Mouse (Mus musculus) left cerebral cortex, adult 18-20 months (tissue): ENCODE results near the gene Cyp1a1. TPM values are rescaled to one million over a fixed set of nuclear protein-coding genes. Genes with fewer than 3 reads are reported as not detected.
A peak's percentile ranks its signal among the peaks of the same experiment; 100 is the strongest.

ENCODE experiments used
- DNase-seq, 2 experiments: peaks; one replicate each; pipeline ENCODE4 v3.0.0; 2021 to 2022; ENCODE audit warnings: low spot score in 2 of 2, mixed read lengths in 1 of 2
- total RNA-seq, 2 experiments: library from RNA; stranded (reverse); gene quantifications; 2 replicates each; pipeline ENCODE4 v1.2.3; 2021

The Cyp1a1 gene
- total RNA-seq, 2 experiments from 2014 or later = 0.16 TPM; not detected in 1

DNA sequence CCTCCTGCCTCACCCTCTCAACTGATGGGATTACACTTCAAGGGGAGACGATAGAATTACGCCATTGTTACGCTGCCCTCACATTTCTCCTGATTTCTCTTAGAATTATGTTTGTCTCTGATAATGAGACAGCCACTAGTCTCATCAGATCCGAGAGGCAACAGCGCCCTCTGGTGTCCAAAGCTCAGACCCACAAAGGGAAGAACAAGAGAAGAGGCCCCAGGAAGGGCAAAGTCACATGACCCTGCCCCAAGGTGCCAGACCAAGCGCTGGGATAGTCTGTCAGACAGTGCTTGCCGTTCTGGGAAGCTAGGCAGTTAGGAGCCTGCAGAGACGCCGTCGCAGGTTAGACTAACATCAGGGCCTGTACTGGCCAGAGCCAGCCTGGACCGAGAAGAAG is 32.0 kb upstream of the Cyp1a1 start:
- peak; percentile 91 to 98 for DNase-seq

DNA sequence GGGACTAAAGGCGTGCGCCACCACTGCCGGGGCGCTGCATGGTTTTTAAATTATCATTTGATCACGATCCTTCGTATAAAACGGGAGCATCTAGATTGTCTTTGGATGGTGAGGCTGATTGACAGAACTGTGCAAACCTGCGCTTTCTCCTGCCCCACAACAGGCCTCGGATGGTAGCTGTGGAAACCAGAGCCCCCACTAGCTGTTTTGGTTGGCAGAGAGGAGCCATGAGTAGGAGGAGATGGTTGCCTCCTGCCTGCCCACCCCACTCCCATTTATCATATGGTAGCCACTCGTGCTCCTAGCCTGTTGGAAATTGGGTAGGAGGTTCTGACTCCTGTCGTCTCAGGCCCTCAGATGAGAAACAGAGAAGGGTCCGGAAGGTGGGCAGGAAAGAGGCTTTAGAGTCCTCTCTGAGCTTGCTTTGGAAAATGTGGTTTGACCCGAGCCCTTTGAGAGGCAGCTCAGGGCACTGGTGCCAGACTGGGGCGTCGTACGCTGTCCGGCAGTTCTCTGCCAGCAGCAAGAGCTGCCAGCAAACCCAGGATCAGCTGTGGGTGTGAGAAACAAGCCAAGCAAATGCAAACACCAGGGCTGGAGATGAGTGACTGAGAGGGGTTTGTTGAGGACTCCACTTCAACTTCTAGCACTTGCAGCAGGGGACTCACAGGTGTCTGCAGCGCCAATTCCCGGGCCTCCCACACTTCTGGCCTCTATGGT is 30.9 kb upstream of the Cyp1a1 start:
- no peak for DNase-seq

DNA sequence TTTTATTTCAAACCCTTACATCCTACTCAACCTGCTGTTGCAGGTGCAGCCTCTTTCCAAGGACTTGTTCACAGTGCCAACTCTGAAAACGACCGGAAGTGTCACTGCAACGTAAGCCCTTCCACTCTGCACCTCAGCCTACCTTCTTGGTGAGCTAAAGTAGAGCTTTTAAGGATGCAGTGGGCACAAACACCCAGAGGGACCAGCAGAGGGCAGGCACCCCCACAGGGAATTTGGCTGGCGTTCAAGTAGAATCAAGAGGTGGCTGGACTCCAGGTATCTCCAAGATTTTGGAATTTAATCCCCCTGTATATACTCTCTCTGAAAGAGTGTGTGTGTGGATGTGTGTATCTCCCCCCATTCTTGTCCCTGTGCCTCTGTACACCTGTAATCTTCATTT is 29.9 kb upstream of the Cyp1a1 start:
- DNase-seq = no peak

DNA sequence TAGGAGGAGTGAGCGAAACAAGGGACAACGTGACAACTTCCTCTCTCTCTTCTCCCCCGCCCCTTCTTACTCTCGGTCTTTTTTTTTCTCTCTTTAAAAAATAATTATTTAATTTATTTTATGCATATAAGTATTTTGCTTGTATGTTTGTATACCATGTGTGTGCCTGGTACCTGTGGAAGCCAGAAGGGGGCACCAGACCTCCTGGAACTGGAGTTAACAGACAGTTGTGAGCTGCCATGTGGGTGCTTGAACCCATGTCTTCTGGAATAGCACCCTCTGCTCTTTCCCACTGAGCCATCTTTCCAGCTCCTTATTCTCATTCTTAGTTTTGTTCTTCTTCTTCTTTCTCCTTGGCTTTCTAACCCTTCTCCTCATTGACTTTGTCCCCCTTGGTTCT is 28.8 kb upstream of the Cyp1a1 start:
- no peak for DNase-seq

DNA sequence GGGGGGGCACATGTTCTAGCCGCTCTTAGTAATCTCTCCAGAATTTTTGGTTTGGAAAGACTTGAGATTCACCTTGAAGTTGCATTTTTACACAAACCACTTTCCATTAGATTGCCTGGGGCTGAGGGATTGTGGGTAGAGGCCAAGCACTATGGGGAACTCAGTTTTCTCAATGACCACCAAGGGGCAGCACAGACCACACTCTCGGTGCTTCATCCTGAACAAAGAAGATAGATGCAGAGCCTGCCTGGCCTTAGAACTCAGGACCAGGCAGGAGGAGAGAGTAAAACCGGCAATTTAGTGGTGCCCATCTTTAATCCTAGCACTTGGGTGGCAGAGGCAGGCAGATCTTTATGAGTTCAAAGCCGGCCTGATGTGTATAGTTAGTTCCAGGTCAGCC is 28.0 kb upstream of the Cyp1a1 start:
- DNase-seq = peak; percentile 77 to 83

DNA sequence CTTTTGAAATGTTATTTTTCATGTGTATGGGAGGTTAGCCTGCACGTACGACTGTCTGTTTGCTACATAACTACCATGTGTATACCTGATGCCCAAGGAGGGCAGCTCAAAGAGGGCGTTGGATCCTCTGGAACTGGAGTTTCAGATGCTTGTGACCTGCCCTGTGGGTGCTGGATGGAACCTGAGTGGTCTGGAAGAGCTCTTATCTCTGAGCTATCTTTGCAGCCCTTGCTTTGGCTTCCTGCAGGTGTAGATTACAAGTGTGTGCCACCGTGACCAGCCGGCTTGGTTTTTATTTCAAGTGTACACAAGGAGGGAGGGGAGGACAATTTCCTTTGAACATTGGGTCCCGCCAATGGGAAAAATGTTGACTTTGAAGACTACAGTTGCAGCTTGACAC is 27.2 kb upstream of the Cyp1a1 start:
- no peak for DNase-seq

DNA sequence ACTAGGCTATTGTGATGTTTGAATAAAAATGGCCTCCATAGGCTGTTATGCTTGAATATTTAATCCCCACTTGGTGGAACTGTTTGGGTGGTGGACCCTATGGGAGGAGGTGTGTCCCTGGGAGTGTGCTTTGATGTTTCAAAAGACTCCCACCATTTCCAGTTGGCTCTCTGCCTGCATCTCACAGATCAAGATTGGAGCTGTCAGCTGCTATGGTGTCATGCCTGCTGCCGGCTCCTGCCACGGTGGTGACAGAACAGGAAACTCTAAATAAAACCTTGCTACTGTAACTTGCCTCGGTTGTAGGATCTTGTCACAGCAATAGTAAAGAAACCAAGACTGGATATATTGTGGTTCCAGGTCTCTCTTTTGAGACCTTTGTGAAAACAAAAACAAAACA is 26.2 kb upstream of the Cyp1a1 start:
- no peak for DNase-seq

DNA sequence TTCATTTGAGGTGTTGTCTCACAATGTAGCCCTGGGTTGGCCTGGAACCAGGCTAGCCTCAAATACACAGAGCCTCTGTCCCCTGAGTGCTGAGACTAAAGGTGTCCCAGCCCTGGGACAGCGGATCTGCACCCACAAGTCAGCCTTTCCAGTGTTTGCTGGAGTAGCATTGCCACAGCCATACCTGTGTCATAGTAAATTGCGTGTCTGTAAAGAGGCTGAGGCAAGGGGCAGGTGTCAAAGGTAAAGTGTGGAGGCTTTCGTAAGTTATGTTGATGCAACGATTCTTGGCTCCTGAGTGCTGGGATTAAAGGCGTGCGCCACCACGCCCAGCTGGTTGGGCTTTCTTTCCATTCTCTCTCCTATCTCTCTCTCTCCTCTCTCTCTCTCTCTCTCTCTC is 23.1 kb upstream of the Cyp1a1 start:
- no peak for DNase-seq

DNA sequence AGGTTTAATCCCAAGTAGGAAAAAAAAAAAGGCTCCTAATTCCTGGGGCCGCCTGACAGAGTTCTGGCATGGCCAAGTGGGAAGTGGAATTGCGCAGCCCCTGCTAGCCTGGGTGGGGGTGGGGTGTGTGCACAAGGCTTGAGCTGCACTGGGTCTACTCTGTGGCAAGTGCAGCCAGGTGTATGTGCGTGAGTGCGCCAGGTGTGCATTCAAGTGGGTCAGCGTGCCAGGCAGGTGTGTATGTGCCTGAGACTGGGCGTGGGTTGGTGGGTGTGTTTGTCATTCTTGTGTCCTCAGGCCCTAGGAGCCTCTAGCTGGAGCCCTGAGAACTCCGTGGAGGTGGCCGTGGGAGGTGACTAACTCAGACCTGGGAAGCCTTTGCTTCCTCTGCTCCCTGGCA is 21.2 kb upstream of the Cyp1a1 start:
- no peak for DNase-seq

DNA sequence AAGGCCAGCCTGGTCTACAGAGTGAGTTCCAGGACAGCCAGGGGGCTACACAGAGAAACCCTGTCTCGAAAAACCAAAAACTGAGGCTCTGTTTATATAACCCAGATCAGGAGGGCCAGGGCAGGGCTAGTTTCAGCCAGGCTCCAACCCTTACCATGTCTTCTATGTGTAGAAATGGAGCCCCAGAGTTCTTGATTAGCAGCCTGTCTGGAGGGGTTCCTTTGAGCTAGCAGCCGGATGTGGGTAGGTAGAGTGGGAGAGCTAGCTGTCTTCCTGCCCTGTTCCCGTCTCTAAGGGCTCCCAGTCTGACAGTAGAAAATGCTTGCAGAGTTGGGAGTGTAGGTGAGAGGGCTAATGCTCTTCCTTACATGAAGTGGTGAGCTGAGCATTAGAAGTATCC is 20.6 kb upstream of the Cyp1a1 start:
- DNase-seq = no peak

DNA sequence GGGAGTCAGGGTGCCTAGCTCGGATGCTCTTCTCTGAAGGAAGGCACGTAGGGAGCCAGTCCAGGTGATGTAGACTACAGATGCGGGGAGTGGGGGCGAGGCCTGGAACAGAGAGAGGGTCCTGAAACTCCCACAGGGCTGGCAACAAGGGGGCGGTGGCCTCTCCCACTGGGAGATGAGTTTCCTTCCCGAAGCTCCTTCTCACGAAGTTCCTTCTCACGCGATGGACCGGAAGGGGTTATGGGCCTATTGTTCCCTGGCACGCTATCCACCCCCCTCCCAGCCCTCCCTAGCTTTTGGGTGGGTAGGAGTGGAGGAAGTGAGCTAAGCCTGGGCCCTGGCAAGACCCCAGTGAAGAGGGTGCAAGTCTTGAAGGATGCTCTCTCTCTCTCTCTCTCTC is 19.9 kb upstream of the Cyp1a1 start:
- DNase-seq = no peak

DNA sequence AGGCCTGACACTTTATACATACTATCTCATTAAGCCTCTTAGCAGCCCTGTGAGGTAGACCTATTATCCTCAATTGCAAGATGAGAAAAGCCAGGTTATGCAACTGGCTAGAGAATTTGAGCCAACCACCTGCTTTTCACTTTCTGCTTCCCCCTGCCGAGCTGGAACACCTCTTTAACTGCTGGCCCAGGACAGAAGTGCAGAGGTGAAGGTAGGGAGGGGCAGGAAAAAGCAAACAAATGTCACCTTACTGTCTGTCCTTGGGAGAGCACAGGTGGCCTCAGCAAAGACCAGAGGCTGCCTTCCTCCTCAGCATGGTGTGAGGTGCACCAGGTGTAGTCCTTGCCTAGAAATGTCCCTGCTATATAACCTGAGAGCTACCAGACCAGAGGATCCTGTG is 19.5 kb upstream of the Cyp1a1 start:
- DNase-seq = no peak

DNA sequence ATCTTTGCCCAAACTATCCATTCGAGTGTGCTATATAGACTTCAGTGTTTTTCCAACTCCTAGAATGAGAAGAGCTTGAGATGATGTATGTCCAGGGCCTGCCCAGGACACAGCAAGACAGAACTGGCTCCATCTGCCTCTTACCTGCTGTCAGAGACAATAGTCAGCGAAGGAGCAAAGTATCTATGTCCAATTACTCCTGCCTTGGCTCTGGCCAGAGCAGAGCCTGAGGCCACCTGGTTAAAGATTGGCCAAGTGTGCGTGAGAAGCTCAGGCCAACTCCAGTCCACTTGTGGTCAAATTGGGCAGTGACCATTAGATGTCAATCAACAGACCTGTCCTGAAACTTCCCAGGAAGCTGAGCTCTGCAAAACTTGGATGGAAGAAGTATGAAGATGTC is 18.2 kb upstream of the Cyp1a1 start:
- DNase-seq = no peak

DNA sequence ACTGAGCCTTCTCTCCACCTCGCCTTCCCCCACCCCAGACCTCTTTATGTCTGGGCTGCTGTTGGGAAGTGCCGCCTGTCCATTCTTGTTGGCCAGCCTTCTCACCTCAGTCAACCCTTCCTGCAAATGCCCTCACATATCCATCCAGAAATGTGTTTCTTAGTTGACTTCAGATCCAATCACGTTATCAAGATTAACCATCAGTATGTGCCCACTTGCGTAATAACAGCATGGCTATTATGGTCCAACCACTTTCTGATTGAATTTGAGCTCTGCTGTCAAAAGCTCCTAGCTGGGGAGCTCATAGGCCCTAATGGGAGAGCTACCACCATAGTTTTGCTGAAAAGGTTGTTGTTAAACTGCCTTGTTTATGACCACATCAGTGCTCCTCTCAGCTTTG is 16.7 kb upstream of the Cyp1a1 start:
- no peak for DNase-seq

DNA sequence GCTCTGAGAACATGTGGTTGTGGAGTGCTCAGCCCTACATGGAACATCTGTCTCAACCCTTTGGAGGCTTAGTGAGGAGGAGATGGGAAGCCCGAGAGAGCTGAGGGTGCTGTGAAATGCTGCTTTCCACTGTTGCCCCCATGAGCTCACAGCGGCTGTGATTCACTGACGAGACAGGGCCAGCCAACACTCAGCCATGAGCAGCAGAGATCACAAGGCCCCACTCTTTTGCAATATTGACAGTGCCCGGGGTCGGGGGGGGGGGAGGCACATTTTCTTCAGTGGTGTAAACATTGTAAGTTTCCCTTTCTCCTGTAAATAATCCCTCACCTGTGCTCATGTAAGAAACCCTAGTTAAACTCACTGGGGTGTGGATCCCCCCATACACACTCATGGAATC is 16.2 kb upstream of the Cyp1a1 start:
- DNase-seq = no peak

DNA sequence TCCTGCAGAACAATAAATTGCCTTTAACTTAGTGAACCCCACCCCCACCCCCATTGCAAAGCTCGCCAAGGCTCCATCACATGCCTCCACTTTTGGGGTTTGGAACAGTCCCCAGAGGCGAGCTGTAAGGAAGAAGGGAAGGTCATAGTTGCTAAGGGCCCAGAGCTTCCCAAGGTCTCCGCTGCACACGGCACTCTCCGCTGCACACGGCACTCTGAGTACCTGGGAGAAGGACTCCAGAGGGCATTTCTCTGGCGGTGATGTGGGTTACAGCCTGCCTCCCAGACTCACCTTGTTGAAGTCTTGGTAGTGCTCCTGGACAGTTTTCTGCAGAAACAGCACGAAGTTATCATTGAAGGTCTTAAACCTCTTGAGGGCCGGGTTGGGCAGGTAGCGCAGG is 6.3 kb upstream of the Cyp1a1 start:
- DNase-seq = no peak

DNA sequence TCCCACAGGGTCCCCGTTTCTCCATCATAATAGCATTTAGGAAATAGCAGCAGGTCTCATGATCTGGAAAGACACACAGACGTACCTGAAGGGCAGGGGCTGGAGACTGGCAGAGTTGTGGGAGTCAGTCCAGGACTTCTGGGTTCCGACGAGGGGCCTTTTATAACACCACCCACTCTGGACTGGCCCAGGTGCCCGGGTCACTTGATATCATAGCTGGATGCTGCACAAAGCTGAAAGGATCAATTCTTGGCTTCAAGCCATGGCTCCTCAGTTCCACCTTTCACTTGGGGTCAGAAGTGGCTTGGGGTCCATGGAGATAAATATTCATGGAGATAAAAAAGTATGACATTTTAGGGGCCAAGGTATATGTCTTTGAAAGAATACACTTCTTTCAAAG is 4.2 kb upstream of the Cyp1a1 start, which contains the start of gene Cyp1a2:
Gene Cyp1a2, minus strand, starts transcription at position 184 of the 400 bp plus-strand sequence.
- no peak for DNase-seq

DNA sequence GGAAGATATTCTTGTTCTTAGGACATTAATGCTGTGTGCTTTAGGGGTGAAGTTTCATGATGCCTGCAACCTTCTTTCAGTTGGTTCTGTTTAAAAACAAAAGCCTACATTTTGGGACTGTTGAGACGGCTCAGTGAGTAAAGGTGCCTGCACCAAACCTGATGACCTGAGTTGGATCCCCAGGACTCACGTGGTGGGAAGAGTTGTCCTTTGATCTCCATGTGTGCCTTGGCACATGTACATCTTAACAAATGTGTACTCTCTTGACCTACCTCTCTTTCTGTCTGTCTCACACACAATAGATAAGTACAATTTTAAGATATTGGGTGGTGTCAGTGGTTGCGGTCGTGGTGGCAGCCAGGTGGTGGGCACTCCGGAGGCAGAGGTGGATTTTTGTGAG is 1.7 kb upstream of the Cyp1a1 start:
- no peak for DNase-seq

DNA sequence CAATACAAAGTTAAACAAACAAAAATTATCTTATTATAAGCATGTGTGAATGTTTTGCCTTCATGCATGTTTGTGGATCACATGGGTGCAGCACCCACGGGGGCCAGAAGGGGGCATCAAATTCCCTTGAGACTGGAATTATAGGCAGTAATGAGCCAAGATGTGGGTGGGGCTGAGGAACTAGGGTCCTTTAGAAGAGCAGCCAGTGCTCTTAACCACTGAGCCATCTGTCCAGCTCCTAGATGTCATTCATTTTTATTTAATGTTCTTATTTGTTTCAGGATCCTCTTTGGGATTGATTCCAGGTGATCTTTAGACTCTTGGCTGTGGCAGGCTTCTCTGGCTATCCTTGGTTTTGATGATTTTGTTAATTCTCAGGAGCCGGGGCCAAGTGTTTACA is 430 bp downstream of the Cyp1a1 start:
- DNase-seq = no peak

DNA sequence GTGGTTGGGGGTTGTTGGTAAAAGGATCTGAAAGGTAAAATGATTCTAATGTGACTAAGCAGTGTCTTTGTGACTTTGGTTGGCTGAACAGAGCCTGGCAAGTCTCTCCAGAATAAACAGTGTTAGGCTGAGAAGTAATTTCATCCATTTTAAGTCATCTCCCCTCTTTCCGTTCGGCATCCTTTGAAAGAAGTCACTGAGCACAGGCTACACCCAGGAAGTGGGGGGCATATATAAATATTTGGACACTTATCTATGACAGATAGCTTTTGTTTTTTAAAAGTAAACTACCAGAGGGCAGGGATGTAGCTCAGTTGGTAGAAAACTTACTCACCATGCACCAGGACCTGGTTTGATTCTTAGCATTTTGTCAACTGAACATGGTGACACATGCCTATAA is 878 bp downstream of the Cyp1a1 start:
- no peak for DNase-seq

DNA sequence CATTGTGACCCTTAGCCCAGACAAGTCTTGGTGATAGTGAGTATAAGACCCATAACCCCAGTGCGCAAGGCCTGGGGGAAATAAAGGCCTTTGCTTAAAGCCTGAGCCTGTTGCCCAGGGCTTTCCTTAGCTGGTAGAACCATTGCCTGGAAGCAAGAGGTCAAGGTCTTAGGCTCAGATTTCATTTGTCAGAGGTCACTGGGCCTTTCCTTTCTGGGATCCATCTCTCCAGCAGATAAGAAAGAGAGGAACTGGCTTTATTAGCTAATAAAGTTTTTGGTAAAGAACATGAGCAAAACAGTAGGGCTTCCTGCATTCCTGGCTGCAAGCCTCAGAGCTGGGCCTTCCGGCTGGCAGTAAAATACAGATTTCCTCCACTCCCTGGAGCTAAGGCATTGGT is 6.4 kb downstream of the Cyp1a1 start:
- DNase-seq = no peak

DNA sequence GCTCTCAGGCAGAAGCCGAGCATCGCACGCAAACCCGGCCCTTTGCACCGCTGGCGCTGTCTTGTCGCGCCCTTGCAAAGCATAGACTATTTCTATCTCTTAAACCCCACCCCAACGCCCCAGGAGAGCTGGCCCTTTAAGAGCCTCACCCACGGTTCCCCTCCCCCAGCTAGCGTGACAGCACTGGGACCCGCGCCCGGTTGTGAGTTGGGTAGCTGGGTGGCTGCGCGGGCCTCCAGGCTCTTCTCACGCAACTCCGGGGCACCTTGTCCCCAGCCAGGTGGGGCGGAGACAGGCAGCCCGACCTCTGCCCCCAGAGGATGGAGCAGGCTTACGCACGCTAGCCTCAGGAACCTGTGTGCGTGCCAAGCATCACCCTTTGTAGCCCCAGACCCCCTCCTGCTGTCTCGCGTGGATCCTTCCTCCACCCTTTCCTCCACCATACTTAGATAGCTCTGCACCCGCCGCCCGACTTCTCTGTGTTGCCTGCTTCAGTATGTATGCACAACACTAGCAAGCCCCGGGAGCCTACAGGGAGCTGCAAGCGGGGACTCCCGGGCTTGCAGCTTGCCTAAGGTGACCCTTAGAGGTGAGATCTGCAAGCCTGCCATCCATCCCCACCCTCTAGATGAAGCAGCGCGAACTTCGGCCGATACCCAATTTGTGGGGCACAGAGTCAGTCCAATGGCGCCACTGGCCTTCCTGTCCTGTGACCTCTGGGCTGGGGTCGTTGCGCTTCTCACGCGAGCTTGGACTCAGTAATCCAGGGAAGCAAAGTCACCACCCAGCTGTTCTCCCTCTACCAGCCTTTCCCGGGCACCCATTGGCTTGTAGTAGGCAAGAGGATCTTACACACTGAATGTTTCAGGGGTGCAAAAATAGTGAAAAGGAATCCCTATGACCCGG is 8.9 kb downstream of the Cyp1a1 start:
- DNase-seq = peak; percentile 70 to 73

DNA sequence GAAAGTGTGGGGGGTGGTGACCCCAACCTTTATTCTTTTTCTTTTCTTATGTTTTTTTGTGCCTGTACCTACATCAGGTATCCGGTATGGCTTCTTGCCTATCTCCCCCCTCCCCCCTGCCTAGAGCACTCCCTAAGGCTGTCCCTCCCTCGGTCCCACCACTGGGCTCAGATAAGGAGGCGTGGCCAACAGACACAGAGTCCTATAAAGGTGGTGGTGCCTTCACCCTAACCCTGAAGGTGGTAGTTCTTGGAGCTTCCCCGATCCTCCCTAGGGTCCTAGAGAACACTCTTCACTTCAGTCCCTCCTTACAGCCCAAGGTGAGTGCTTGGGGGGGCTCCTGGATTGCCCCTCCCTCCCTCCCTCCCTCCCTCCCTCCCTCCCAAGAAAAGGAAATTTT is 9.7 kb downstream of the Cyp1a1 start:
- DNase-seq = no peak
